10 mouse cellular contexts compared by ENCODE assay signal in genomic region chr2:128278608-128279081, GRCm38 (mm10).
DNase-seq lines count a peak whose midpoint lies in the region; ATAC-seq and TF ChIP-seq lines count a peak whose summit lies in the region.
"Had no signal": no experiment of that assay in that cellular context is flagged by ENCODE, and none has a peak within 500 bp of the region (broad histone marks: within the 10 kb centered on the region; RNA-seq: fewer than 3 reads in every experiment).

No protein-coding gene starts in this region.

- no peak for ATAC-seq in limb, embryonic 12.5 days (ENCODE audit: insufficient number of reproducible peaks, insufficient read depth, low FRiP score, low TSS enrichment, low read depth)
- peak; percentile 80 for ATAC-seq in forebrain, embryonic 16.5 days
- peak; percentile 73 for ATAC-seq in intestine, postnatal 0 days
- peak; percentile 67; the same call in 1 of the 2 replicates for ATAC-seq in neural tube, embryonic 14.5 days (ENCODE audit: low read depth)
- ATAC-seq in erythroid progenitor cell, adult 5-6 weeks (replicated peaks; ENCODE audit: low FRiP score, poor library complexity, severe bottlenecking), result no peak

- H3K27ac ChIP-seq in limb, embryonic 12.5 days, result no peak overlapping the region
- no peak overlapping the region for H3K27ac ChIP-seq in limb, embryonic 10.5 days
- no peak overlapping the region for H3K27ac ChIP-seq in forebrain, embryonic 16.5 days (ENCODE audit: low read length)
- peak overlapping the region; percentile 41; the same call in 1 of the 2 replicates for H3K27ac ChIP-seq in intestine, postnatal 0 days (ENCODE audit: low read depth, low read length)
- no peak overlapping the region for H3K27ac ChIP-seq in neural tube, embryonic 14.5 days (ENCODE audit: low read depth, low read length)

- H3K9ac ChIP-seq in limb, embryonic 12.5 days (replicated peaks), result no peak overlapping the region
- H3K9ac ChIP-seq in forebrain, embryonic 16.5 days (replicated peaks; ENCODE audit: low read depth, low read length), result 0 out of 2 replicates have a peak overlapping the region, but pooled peaks have one; percentile 10
- no peak overlapping the region for H3K9ac ChIP-seq in intestine, postnatal 0 days (ENCODE audit: low read depth, low read length)
- no peak overlapping the region for H3K9ac ChIP-seq in neural tube, embryonic 14.5 days (replicated peaks; ENCODE audit: low read depth, low read length)

- H3K36me3 ChIP-seq in limb, embryonic 12.5 days, result no peaks in the 10 kb centered on the region
- H3K36me3 ChIP-seq in limb, embryonic 10.5 days, result no peaks in the 10 kb centered on the region
- H3K36me3 ChIP-seq in forebrain, embryonic 16.5 days (ENCODE audit: control insufficient read depth, insufficient read depth), result no peaks in the 10 kb centered on the region
- H3K36me3 ChIP-seq in intestine, postnatal 0 days (ENCODE audit: control insufficient read depth, insufficient read depth), result no peaks in the 10 kb centered on the region
- no peaks in the 10 kb centered on the region for H3K36me3 ChIP-seq in neural tube, embryonic 14.5 days (ENCODE audit: control insufficient read depth, insufficient read depth, low read length)

- H3K27me3 ChIP-seq in limb, embryonic 12.5 days, result no peaks in the 10 kb centered on the region
- no peaks in the 10 kb centered on the region for H3K27me3 ChIP-seq in limb, embryonic 10.5 days (ENCODE audit: low read depth, poor library complexity, severe bottlenecking)
- H3K27me3 ChIP-seq in forebrain, embryonic 16.5 days (replicated peaks; ENCODE audit: control insufficient read depth, insufficient read depth, low read length), result no peaks in the 10 kb centered on the region
- no peaks in the 10 kb centered on the region for H3K27me3 ChIP-seq in intestine, postnatal 0 days (replicated peaks; ENCODE audit: control insufficient read depth, insufficient read depth, low read length)
- H3K27me3 ChIP-seq in neural tube, embryonic 14.5 days (ENCODE audit: control insufficient read depth, insufficient read depth, low read length), result no peaks in the 10 kb centered on the region
- H3K27me3 ChIP-seq: Patski had no signal

- 39% methylated on average over 12 of the region's 12 CpGs for WGBS in limb, embryonic 12.5 days
- WGBS in limb, embryonic 10.5 days, result 55% methylated on average over 12 of the region's 12 CpGs
- 2% methylated on average over 12 of the region's 12 CpGs for WGBS in forebrain, embryonic 16.5 days
- 28% methylated on average over 12 of the region's 12 CpGs for WGBS in intestine, postnatal 0 days
- 31% methylated on average over 12 of the region's 12 CpGs for WGBS in neural tube, embryonic 14.5 days

- H3K4me2 ChIP-seq in limb, embryonic 12.5 days, result peak overlapping the region; percentile 15; the same call in 1 of the 2 replicates
- peak overlapping the region; percentile 40 for H3K4me2 ChIP-seq in forebrain, embryonic 16.5 days (ENCODE audit: low read length)
- peak overlapping the region; percentile 33 for H3K4me2 ChIP-seq in intestine, postnatal 0 days (replicated peaks; ENCODE audit: low read depth)
- no peak overlapping the region for H3K4me2 ChIP-seq in neural tube, embryonic 14.5 days (ENCODE audit: low read depth, low read length)

- no peaks in the 10 kb centered on the region for H3K9me3 ChIP-seq in limb, embryonic 12.5 days
- no peaks in the 10 kb centered on the region for H3K9me3 ChIP-seq in limb, embryonic 10.5 days (replicated peaks)
- no peaks in the 10 kb centered on the region for H3K9me3 ChIP-seq in forebrain, embryonic 16.5 days (ENCODE audit: control insufficient read depth, low read length)
- no peaks in the 10 kb centered on the region for H3K9me3 ChIP-seq in intestine, postnatal 0 days (ENCODE audit: control insufficient read depth)
- H3K9me3 ChIP-seq in neural tube, embryonic 14.5 days (ENCODE audit: control insufficient read depth, low read length), result no peaks in the 10 kb centered on the region

- DNase-seq in limb, embryonic 10.5 days (ENCODE audit: low spot score), result no peak
- peak; percentile 52 for DNase-seq in brain, embryonic 18.5 days (ENCODE audit: low read depth, low spot score)
- DNase-seq in natural killer cell, adult 2 months (ENCODE audit: low spot score in 2 of 2), result no peak

- H3K4me1 ChIP-seq in limb, embryonic 12.5 days (replicated peaks), result peaks cover 11% of the 10 kb centered on the region
- peaks cover 18% of the 10 kb centered on the region for H3K4me1 ChIP-seq in limb, embryonic 10.5 days
- peaks cover 27% of the 10 kb centered on the region for H3K4me1 ChIP-seq in forebrain, embryonic 16.5 days (replicated peaks; ENCODE audit: control insufficient read depth, insufficient read depth, low read length)
- H3K4me1 ChIP-seq in intestine, postnatal 0 days (replicated peaks; ENCODE audit: control insufficient read depth, insufficient read depth, low read length), result peaks cover 5% of the 10 kb centered on the region; the same call in 1 of the 2 replicates
- H3K4me1 ChIP-seq in neural tube, embryonic 14.5 days (ENCODE audit: control insufficient read depth, insufficient read depth, low read length), result peaks cover 8% of the 10 kb centered on the region; the same call in 1 of the 2 replicates

- H3K4me3 ChIP-seq in limb, embryonic 12.5 days (replicated peaks), result no peak overlapping the region
- H3K4me3 ChIP-seq in limb, embryonic 10.5 days, result no peak overlapping the region
- H3K4me3 ChIP-seq in forebrain, embryonic 16.5 days (replicated peaks; ENCODE audit: low read length), result 0 out of 2 replicates have a peak overlapping the region, but pooled peaks have one; percentile 3
- no peak overlapping the region for H3K4me3 ChIP-seq in intestine, postnatal 0 days (ENCODE audit: low read depth, low read length)
- no peak overlapping the region for H3K4me3 ChIP-seq in neural tube, embryonic 14.5 days (ENCODE audit: low read depth, low read length)
- H3K4me3 ChIP-seq: myocyte had no signal

- no peak for TF ChIP-seq CTCF in intestine, postnatal 0 days (IDR thresholded peaks at IDR 0.05; ENCODE audit: low read depth)

Comparison
In these comparisons a context has a peak if more than half of its experiments do, and no peak if none do; other contexts are left out.
1. ATAC-seq: peak in forebrain, embryonic 16.5 days (single experiment), intestine, postnatal 0 days (single experiment) and neural tube, embryonic 14.5 days (single experiment); none in limb, embryonic 12.5 days (single experiment) and erythroid progenitor cell, adult 5-6 weeks (single experiment).